Mouse (Mus musculus) heart, adult 2 months (tissue): Measurements from ENCODE around the gene Zc3h10.

ENCODE experiments used
- CTCF ChIP-seq: fragments of 200-600 bp; IDR thresholded peaks from 2 replicates; pipeline ENCODE4 v1.8.1; 2022; ENCODE audit warnings: antibody characterized with exemption, mild to moderate bottlenecking, moderate library complexity
- POLR2A ChIP-seq: fragments of 200-500 bp; IDR thresholded peaks from 2 replicates; pipeline ENCODE4 v1.6.1; 2011; ENCODE audit warnings: mild to moderate bottlenecking, low read depth, low read length, control low read depth; ENCODE audit not compliant: insufficient read depth

- TF ChIP-seq CTCF (no peak), POLR2A (no peak)
Observed at GRCm38 (mm10) chr10:128586546-128586945, 39.0 kb upstream of the Zc3h10 start.
